Mouse (Mus musculus) brown adipose tissue, adult 24 weeks (tissue): ENCODE data around the gene Brca1. TPM values are rescaled to one million over a fixed set of nuclear protein-coding genes. Genes with fewer than 3 reads are reported as not detected.
"Not testable (repeated sequence)": the region's sequence is repeated elsewhere in the genome, so short reads cannot be mapped to it uniquely, and the experiment has no call there.

ENCODE experiments used
- H3K27ac ChIP-seq: fragments of 200-500 bp; replicated peaks from 2 replicates; pipeline ENCODE4 v1.5.1; 2012; ENCODE audit warnings: low read depth, mild to moderate bottlenecking, low read length
- H3K4me1 ChIP-seq: fragments of 200-500 bp; 2 replicates; pipeline ENCODE4 v1.6.1; 2012; ENCODE audit warnings: low read length, mixed read lengths; ENCODE audit not compliant: control insufficient read depth, insufficient read depth, insufficient read length
- H3K4me3 ChIP-seq: fragments of 200-500 bp; 2 replicates; pipeline ENCODE4 v1.5.1; 2012; ENCODE audit warnings: low read depth, mild to moderate bottlenecking, low read length, moderate library complexity; ENCODE audit not compliant: insufficient read depth
- polyA plus RNA-seq: library from polyadenylated mRNA; stranded (reverse); fragments of >200 nt; gene quantifications from 2 replicates; pipeline ENCODE4 v1.2.4, GENCODE M21; 2012; ENCODE audit not compliant: missing spikeins, insufficient read depth, insufficient read length

Brca1 gene
- polyA plus RNA-seq, 1 experiment: 0.48 TPM

DNA sequence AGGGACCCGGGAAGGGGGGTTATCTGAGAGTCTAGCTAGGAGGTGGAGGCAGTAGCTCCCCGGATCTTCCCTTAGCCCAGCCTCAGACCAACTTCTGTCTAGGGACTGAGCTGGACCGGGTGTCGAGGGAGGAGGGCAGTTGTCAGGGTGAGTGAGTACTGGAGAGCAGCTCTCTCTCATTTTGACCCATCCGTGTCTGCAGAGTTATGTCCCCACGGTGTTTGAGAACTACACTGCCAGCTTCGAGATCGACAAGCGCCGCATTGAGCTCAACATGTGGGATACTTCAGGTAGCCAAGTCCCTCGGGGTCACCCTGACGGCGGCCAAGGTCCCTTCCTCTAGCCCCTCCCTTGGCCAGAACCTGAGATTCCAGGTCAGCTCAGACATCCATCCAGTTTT, 83.0 kb downstream of the Brca1 start:
- no peak overlapping the region for H3K27ac ChIP-seq
- H3K4me1 ChIP-seq: peaks cover 3% of the 10 kb centered on the region; the same call in 1 of the 2 replicates
- H3K4me3 ChIP-seq: peak overlapping the region; percentile 65

DNA sequence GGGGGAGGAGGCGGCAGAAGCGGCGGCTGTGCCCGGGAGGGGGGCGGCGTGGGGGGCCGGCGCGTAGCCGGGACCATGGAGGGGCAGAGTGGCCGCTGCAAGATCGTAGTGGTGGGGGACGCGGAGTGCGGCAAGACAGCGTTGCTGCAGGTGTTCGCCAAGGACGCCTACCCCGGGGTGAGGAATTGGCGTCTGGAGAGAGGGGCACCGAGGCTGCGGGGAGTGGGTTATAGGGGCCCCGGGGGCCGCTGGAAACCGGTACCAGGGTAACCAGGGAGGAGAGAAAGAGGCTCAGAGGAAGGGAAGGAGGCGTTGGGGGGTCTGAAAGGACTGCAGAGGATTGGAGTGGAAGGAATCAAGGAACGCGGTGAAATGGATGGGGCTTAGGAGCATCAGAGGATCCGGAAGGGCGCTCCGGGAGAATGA, 83.5 kb downstream of the Brca1 start:
- Histone ChIP-seq H3K4me3 (peak overlapping the region; percentile 65), H3K27ac (no peak overlapping the region)

DNA sequence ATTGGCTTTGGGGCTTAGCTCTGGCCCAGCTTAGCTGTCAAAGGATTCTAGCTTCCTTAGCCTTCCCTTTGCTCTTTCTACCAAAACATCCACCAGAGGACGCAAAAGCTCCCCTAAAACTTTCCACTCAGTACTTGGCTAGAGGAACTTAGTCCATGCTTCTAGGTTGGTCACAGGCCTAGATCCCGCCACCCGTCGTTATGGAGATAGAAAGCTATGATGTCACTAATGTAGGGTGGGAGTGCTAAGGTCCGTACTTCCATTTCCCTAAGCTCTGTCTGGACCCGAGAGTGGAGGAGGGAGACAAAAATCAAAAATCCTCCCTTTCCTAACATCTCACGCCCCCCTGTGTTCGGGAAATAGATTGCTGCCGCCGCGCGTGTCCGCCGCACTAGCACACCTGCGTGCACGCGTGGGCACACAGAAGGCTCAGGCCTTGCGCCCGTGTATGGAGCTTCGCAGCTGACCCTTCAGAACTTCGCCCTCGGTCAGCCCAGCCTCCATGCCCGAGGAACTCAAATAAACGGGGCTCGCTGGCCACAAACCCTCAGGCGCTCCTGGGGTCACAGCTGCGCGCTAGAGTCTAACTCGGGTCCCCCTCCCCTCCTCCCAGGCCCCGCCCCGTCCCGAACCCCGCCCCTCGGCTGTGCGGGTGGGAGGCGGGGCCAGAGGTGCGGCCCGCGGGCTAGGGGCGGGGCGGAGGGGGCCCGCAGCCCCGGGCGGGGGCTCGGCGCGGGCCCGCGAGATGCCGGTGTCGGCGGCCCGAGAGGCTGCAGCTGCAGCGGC, 84.1 kb downstream of the Brca1 start:
- peak overlapping the region; percentile 68 for H3K4me3 ChIP-seq
- peaks cover 8% of the 10 kb centered on the region; the same call in 1 of the 2 replicates for H3K4me1 ChIP-seq
- H3K27ac ChIP-seq: no peak overlapping the region

More for the DNA sequence above, 83.5 kb downstream of the Brca1 start:
- H3K4me1 ChIP-seq: peaks cover 5% of the 10 kb centered on the region; the same call in 1 of the 2 replicates

- 0 out of 2 replicates have a peak overlapping the region, but pooled peaks have one; percentile 91 for H3K4me3 ChIP-seq
- not testable (repeated sequence) for H3K27ac ChIP-seq, H3K4me1 ChIP-seq
Measured at GRCm38 (mm10) chr11:101466552-101466950, 85.2 kb downstream of the Brca1 start.

DNA sequence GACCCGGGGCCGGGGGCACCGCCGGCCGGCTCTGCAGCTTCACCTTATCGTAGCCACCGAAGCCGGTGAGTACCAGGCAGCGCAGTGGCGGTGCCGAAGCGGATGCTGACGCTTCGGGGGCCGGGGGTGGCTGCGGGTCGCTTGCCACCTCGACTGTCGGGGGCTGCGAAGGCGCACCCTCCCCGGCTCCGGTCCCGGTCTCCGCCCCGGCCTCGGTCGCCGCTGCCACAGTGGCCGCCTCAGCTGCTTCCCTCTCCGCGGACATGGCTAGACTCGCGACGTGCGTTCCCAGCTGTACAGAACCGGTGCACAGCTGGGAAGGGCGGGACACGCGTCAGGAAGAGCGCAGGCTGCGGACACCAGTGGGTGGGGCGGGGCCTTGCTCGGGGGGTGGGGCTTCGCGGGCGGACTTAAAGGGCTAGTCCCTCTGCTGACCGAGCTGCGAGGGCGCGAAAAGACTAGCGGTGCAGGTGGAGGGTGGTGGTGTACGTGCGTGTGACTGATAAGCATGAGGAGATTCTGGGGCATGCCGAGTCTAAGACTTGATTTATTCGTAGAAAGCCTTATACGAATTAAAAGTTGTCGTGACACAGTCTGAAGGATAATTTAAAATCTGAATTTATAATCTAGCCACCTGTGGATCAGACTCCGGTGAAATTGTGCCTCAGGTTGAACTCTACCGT, 85.7 kb downstream of the Brca1 start, which contains the start of gene Vat1:
Gene Vat1, minus strand, starts transcription at position 362 of the 683 bp plus-strand sequence.
- Histone ChIP-seq H3K4me1 (peaks cover 8% of the 10 kb centered on the region; the same call in 1 of the 2 replicates), H3K27ac (peak within 1 kb of the TSS; percentile 88), H3K4me3 (peak within 1 kb of the TSS; percentile 91)

- H3K4me1 ChIP-seq: peaks cover 8% of the 10 kb centered on the region; the same call in 1 of the 2 replicates
Measured at GRCm38 (mm10) chr11:101465101-101465868, 86.5 kb downstream of the Brca1 start.

DNA sequence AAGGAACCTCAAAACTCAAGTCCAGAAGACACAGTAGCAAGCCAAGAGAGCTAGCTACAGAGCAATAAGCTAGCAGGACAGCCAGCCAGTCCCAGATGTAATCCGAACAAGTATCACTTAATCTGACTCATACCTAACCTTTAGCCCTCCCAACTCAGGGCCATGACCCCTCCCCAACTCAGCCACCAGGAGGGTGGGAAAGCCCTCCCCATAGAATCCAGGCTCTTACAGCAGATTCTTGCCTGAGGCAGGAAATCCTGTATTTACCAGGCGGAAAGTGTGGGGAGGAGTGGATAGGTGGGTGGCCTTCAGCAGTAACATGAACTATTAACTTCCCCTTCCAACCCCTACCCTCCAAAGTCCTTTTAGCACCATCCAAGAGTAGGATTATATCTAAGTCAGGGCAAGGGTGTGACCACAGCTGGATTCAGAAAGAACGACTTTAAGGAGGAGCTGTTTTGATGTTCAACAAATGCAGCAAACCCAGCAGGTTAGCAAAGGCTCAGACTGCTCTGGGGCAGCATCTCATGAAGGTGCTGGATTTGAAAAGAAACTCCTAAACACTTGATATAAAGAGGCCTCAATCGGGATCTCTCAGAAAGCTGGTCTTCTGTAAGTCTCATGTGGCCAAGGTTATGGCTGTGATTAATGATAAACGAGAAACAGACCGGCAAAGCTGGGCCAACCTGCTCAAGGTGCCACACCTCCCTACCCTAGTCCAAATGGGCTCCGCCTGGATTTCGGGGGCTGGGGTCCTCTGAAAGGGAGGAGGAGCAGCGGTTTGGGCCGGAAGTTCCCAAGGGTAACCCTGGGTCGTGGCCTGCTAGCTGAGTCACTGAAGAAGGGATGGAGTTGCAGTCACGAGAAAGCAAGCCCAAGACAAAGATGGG, 87.3 kb downstream of the Brca1 start, which contains the start of gene Rnd2:
Gene Rnd2, plus strand, starts transcription at position 789 of the 890 bp plus-strand sequence.
- Histone ChIP-seq H3K27ac (peak within 1 kb of the TSS; percentile 88), H3K4me1 (peaks cover 8% of the 10 kb centered on the region)

More at GRCm38 (mm10) chr11:101465101-101465868, 86.5 kb downstream of the Brca1 start:
- Histone ChIP-seq H3K27ac (peak overlapping the region; percentile 88), H3K4me3 (peak overlapping the region; percentile 91)

GRCm38 (mm10) chr11:101462583-101463440, 88.9 kb downstream of the Brca1 start:
- no peak overlapping the region for H3K27ac ChIP-seq

More for the DNA sequence above, 87.3 kb downstream of the Brca1 start, which contains the start of gene Rnd2:
- peak within 1 kb of the TSS; percentile 91 for H3K4me3 ChIP-seq

GRCm38 (mm10) chr11:101462141-101462540, 89.6 kb downstream of the Brca1 start:
- Histone ChIP-seq H3K27ac (no peak overlapping the region), H3K4me1 (peaks cover 8% of the 10 kb centered on the region), H3K4me3 (no peak overlapping the region)

More at GRCm38 (mm10) chr11:101462583-101463440, 88.9 kb downstream of the Brca1 start:
- Histone ChIP-seq H3K4me3 (no peak overlapping the region), H3K4me1 (peaks cover 8% of the 10 kb centered on the region)

DNA sequence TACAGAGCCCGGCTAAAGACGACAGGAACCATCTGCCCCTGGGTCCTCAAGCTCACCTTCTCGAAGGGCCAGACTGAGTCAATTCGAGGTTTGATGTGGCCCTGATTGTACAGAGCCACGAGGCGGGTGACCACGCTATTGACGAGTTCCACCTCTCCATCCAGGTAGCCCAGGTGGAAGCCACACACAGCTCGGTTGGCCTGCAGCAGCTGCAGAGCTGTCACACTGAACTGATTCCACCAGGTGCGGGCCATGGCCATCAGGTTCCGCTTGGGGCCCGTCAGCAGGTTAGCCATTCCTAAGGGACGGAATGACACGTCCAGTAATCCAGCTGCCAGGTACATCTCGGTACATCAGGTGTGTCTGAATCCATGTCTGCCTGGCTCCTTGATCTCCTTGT, 91.4 kb downstream of the Brca1 start:
- no peak overlapping the region for H3K4me3 ChIP-seq
- H3K4me1 ChIP-seq: peaks cover 8% of the 10 kb centered on the region
- 0 out of 2 replicates have a peak overlapping the region, but pooled peaks have one; percentile 4 for H3K27ac ChIP-seq

DNA sequence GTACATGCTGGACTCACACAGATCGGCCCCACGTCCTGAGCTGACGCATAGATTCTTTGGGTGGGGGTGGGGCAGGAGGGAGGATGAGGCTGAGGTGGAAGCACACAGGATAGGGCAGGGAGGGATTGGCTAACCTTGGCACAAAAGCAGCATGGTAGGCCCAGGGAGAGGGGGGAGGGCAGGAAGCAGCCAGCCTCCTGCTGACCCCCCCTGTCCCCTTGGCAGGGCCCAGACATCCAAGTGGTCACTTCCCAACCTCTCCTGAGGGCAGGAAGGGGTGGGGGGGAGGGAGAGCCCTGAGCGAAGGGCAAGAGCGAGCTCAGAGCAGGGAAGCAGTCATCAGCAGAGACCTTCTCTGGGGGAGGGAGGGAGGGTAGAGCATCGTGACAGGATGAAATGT, 92.0 kb downstream of the Brca1 start:
- H3K4me3 ChIP-seq: no peak overlapping the region
- peak overlapping the region; percentile 17; the same call in 1 of the 2 replicates for H3K27ac ChIP-seq
- peaks cover 8% of the 10 kb centered on the region for H3K4me1 ChIP-seq

DNA sequence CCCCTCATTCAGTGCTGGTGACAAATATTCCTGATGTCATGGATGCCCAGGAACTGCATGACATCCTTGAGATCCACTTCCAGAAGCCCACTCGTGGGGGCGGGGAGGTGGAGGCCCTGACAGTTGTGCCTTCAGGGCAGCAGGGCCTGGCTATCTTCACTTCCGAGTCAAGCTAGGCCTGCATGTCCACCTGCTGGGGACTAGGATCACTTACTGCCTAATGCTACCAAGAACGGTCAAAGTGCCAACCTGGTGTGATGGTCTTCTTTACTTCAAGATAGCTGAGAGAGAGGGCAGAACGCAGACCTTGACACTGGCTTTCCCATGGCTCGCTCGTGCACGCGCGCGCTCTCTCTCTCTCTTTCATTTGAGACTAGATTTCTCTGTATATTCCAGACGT, 93.5 kb downstream of the Brca1 start:
- Histone ChIP-seq H3K4me1 (peaks cover 2% of the 10 kb centered on the region; the same call in 1 of the 2 replicates), H3K27ac (no peak overlapping the region), H3K4me3 (no peak overlapping the region)

DNA sequence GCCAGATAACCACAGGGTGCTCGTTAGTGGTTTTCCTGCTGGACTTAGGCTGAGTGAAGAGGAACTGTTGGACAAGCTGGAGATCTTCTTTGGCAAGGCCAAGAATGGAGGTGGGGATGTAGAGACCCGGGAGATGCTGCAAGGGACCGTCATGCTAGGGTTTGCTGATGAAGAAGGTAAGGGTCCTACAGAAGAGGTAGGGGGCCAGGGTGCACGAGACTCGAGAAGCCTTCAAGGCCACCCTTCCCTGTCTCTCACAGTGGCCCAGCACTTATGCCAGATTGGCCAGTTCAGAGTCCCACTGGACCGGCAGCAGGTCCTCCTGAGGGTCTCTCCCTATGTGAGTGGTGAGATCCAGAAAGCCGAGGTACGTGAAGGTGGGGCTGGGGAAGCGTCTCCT, 94.1 kb downstream of the Brca1 start:
- Histone ChIP-seq H3K4me3 (no peak overlapping the region), H3K4me1 (no peaks in the 10 kb centered on the region; the same call in 1 of the 2 replicates)

More for the DNA sequence above, 94.1 kb downstream of the Brca1 start:
- no peak overlapping the region for H3K27ac ChIP-seq
